Mouse (Mus musculus) embryonic fibroblast, embryonic 13.5 days (primary cell): Measurements from ENCODE around the gene Tbc1d32.
A peak's percentile ranks its signal among the peaks of the same experiment; 100 is the strongest.

Experiments used
- CTCF ChIP-seq: IDR thresholded peaks from 2 replicates; pipeline ENCODE4 v1.5.1; 2011; ENCODE audit warnings: mild to moderate bottlenecking, control low read depth, low read length, moderate library complexity, borderline replicate concordance; ENCODE audit not compliant: insufficient read depth
- POLR2A ChIP-seq: IDR thresholded peaks from 2 replicates; pipeline ENCODE4 v1.6.1; 2011; ENCODE audit warnings: low read depth, mild to moderate bottlenecking, control low read depth, low read length, moderate library complexity

DNA sequence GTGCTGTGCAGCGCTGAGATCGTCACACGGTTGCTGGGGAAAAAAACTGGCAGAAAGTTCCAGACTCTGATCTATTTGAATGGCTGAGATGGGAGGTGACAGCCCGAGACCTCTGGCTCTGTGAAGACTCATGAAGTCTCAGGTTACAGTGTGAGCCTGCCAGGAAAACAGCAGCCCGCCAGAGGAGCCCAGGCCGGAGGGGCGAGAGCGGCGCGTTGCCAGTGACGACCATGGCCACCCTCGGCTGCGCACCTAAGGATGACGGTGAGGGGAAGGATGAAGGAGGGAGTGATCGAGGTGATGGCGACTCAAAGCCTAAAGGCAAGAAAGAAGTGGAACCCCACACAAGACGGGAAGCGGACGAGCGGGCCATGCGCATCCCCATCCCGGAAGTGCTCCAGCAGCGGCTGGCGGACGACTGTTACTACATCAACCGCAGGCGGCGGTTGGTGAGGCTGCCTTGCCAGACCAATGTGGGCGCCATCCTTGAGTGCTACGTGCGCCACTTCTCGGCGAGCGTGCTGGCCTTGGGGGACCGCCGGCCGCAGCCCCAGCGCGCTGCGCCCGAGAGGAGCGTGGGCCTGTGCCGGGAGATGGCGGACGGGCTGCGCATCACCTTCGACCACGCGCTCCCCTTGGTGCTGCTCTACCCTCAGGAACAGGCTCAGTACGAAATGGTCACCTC lies 113.4 kb downstream of the Tbc1d32 start:
- no peak for TF ChIP-seq CTCF
- peak; percentile 73 for TF ChIP-seq POLR2A
